Mouse (Mus musculus) lung, postnatal 0 days (tissue): ENCODE measurements around the gene Mphosph9.
"Not testable (repeated sequence)": the region's sequence is repeated elsewhere in the genome, so short reads cannot be mapped to it uniquely, and the experiment has no call there.

ENCODE experiments used
- CTCF ChIP-seq: IDR thresholded peaks from 2 replicates; pipeline ENCODE4 v1.5.1; 2016; ENCODE audit warnings: antibody characterized with exemption, mild to moderate bottlenecking
- EP300 ChIP-seq: IDR thresholded peaks from 2 replicates; pipeline ENCODE4 v1.6.1; 2016; ENCODE audit warnings: antibody characterized with exemption, mild to moderate bottlenecking, control low read depth

DNA sequence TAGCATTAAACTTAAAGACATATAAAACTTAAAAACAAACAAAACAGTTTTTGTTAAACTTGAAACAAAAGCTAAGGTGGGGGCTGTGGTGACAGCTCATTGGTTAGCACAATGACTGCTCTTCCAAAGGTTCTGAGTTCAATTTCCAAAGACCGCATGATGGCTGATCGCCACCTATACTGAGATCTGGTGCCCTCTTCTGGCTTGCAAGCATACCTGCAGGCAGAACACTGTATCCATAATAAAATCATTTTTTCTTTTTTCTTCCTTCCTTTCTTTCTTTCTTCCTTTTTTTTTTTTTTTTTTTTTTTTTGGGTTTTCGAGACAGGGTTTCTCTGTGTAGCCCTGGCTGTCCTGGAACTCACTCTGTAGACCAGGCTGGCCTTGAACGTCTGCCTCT lies 28.5 kb downstream of the Mphosph9 start:
- not testable (repeated sequence) for TF ChIP-seq EP300
- TF ChIP-seq CTCF = peak; percentile 77
